Mouse (Mus musculus) brain, embryonic 14.5 days (tissue): ENCODE data around the gene Stx8. TPM values are rescaled to one million over a fixed set of nuclear protein-coding genes. Genes with fewer than 3 reads are reported as not detected.
A peak's percentile ranks its signal among the peaks of the same experiment; 100 is the strongest.

Source experiments
- DNase-seq: peaks from one replicate; pipeline ENCODE4 v3.0.0-alpha.2; 2011; ENCODE audit warnings: low read depth
- CTCF ChIP-seq: fragments of 200-500 bp; IDR thresholded peaks from 2 replicates; pipeline ENCODE4 v1.5.1; 2012; ENCODE audit warnings: inconsistent platforms, mild to moderate bottlenecking, moderate library complexity, borderline replicate concordance; ENCODE audit not compliant: insufficient read depth, insufficient read length; ENCODE audit errors: extremely low read depth
- POLR2A ChIP-seq: fragments of 200-500 bp; IDR thresholded peaks from 2 replicates; pipeline ENCODE4 v1.6.1; 2012; ENCODE audit warnings: mild to moderate bottlenecking, inconsistent platforms, borderline replicate concordance; ENCODE audit not compliant: poor library complexity, insufficient read depth, insufficient read length, severe bottlenecking; ENCODE audit errors: extremely low read depth
- polyA plus RNA-seq: library from polyadenylated mRNA; depleted of rRNA; stranded (reverse); fragments of >200 nt; gene quantifications from 2 replicates; pipeline ENCODE4 v1.2.3, GENCODE M21; 2012

Stx8 gene
- polyA plus RNA-seq, 1 experiment: 23.4 TPM

GRCm38 (mm10) chr11:68144235-68145065, 178.5 kb downstream of the Stx8 start:
- peak; percentile 76 for DNase-seq
- TF ChIP-seq POLR2A: no peak
- TF ChIP-seq CTCF: no peak

- peak; percentile 86 for DNase-seq
- TF ChIP-seq POLR2A (no peak), CTCF (no peak)
Observed at GRCm38 (mm10) chr11:68145066-68145585, 179.1 kb downstream of the Stx8 start.

GRCm38 (mm10) chr11:68145586-68146455, 179.8 kb downstream of the Stx8 start:
- DNase-seq: peak; percentile 94
- no peak for TF ChIP-seq CTCF

GRCm38 (mm10) chr11:68146456-68146851, 180.5 kb downstream of the Stx8 start:
- TF ChIP-seq POLR2A (no peak), CTCF (peak; percentile 10; the same call in 1 of the 2 replicates)
- peak; percentile 86 for DNase-seq

GRCm38 (mm10) chr11:68150938-68151337, 184.9 kb downstream of the Stx8 start:
- peak; percentile 90 for DNase-seq
- no peak for TF ChIP-seq CTCF
- no peak for TF ChIP-seq POLR2A

GRCm38 (mm10) chr11:68155821-68156220, 189.8 kb downstream of the Stx8 start:
- TF ChIP-seq POLR2A: no peak
- no peak for TF ChIP-seq CTCF
- DNase-seq: no peak

GRCm38 (mm10) chr11:68158166-68158565, 192.2 kb downstream of the Stx8 start:
- no peak for DNase-seq
- no peak for TF ChIP-seq CTCF
- no peak for TF ChIP-seq POLR2A

GRCm38 (mm10) chr11:68159867-68160266, 193.9 kb downstream of the Stx8 start:
- peak; percentile 82 for DNase-seq
- no peak for TF ChIP-seq CTCF
- TF ChIP-seq POLR2A: no peak

- peak; percentile 35 for DNase-seq
- TF ChIP-seq POLR2A (no peak), CTCF (no peak)
Observed at GRCm38 (mm10) chr11:68164408-68164807, 198.4 kb downstream of the Stx8 start.

GRCm38 (mm10) chr11:68168427-68168826, 202.4 kb downstream of the Stx8 start:
- DNase-seq: no peak
- TF ChIP-seq CTCF (no peak), POLR2A (no peak)

GRCm38 (mm10) chr11:68171973-68172647, 206.1 kb downstream of the Stx8 start:
- TF ChIP-seq POLR2A (no peak), CTCF (no peak)
- no peak for DNase-seq

- TF ChIP-seq POLR2A: no peak
- no peak for TF ChIP-seq CTCF
- no peak for DNase-seq
Observed at GRCm38 (mm10) chr11:68172648-68173045, 206.7 kb downstream of the Stx8 start.
